Mouse (Mus musculus) bone marrow macrophage, adult 2 months (primary cell): ENCODE results near the gene Nhp2. TPM values are rescaled to one million over a fixed set of nuclear protein-coding genes. Genes with fewer than 3 reads are reported as not detected.

Experiments used
- H3K27ac ChIP-seq: 2 replicates; pipeline ENCODE4 v1.5.1; 2012; ENCODE audit warnings: low read depth, low read length; ENCODE audit not compliant: insufficient read depth
- H3K4me1 ChIP-seq: 2 replicates; pipeline ENCODE4 v1.6.1; 2012; ENCODE audit warnings: low read length; ENCODE audit not compliant: control insufficient read depth, insufficient read depth
- H3K4me3 ChIP-seq: 2 replicates; pipeline ENCODE4 v1.5.1; 2012; ENCODE audit warnings: mild to moderate bottlenecking, low read length, moderate library complexity; ENCODE audit not compliant: insufficient read depth
- CTCF ChIP-seq: IDR thresholded peaks from 2 replicates; pipeline ENCODE4 v1.5.1; 2012; ENCODE audit warnings: low read depth, mild to moderate bottlenecking, low read length, moderate library complexity
- POLR2A ChIP-seq: IDR thresholded peaks from 2 replicates; pipeline ENCODE4 v1.6.1; 2012; ENCODE audit warnings: mild to moderate bottlenecking, low read depth, low read length, borderline replicate concordance
- polyA plus RNA-seq: library from polyadenylated mRNA; stranded (reverse); fragments of >200 nt; gene quantifications from 2 replicates; pipeline ENCODE4 v1.2.4, GENCODE M21; 2012; ENCODE audit not compliant: missing spikeins, insufficient read depth, insufficient read length

Gene Nhp2
- 33.9 and 38.8 TPM in 2 replicates for polyA plus RNA-seq

GRCm38 (mm10) chr11:51619409-51620060 is at the start of gene Nhp2:
Gene Nhp2 (plus strand): TSS chr11:51619735.
- Histone ChIP-seq H3K4me1 (peaks cover 22% of the 10 kb centered on the region), H3K4me3 (peak within 1 kb of the TSS; percentile 96), H3K27ac (peak within 1 kb of the TSS; percentile 78)

GRCm38 (mm10) chr11:51576454-51576853 is 43.1 kb upstream of the Nhp2 start:
- Histone ChIP-seq H3K4me1 (peaks cover 17% of the 10 kb centered on the region), H3K27ac (no peak overlapping the region), H3K4me3 (no peak overlapping the region)
- TF ChIP-seq CTCF (no peak), POLR2A (no peak)

More at GRCm38 (mm10) chr11:51619409-51620060, at the start of gene Nhp2:
- TF ChIP-seq CTCF (no peak), POLR2A (0 out of 2 replicates have a peak, but pooled peaks have one; percentile 48)

GRCm38 (mm10) chr11:51577587-51577986 is 41.9 kb upstream of the Nhp2 start:
- Histone ChIP-seq H3K4me3 (no peak overlapping the region), H3K27ac (no peak overlapping the region), H3K4me1 (peaks cover 26% of the 10 kb centered on the region)
- TF ChIP-seq POLR2A = no peak
- TF ChIP-seq CTCF = no peak

GRCm38 (mm10) chr11:51579024-51579423 is 40.5 kb upstream of the Nhp2 start:
- TF ChIP-seq POLR2A = no peak
- TF ChIP-seq CTCF = no peak
- peaks cover 29% of the 10 kb centered on the region for H3K4me1 ChIP-seq
- no peak overlapping the region for H3K27ac ChIP-seq
- H3K4me3 ChIP-seq = no peak overlapping the region

GRCm38 (mm10) chr11:51582713-51583112 is 36.8 kb upstream of the Nhp2 start:
- Histone ChIP-seq H3K4me1 (peaks cover 29% of the 10 kb centered on the region), H3K4me3 (no peak overlapping the region), H3K27ac (no peak overlapping the region)
- TF ChIP-seq CTCF (peak; percentile 65), POLR2A (no peak)

GRCm38 (mm10) chr11:51584057-51584430 is 35.5 kb upstream of the Nhp2 start:
- peak overlapping the region; percentile 80 for H3K4me3 ChIP-seq
- 0 out of 2 replicates have a peak, but pooled peaks have one; percentile 6 for TF ChIP-seq CTCF
- no peak for TF ChIP-seq POLR2A
- peaks cover 29% of the 10 kb centered on the region for H3K4me1 ChIP-seq
- H3K27ac ChIP-seq = peak overlapping the region; percentile 80

GRCm38 (mm10) chr11:51584431-51585248 is 34.9 kb upstream of the Nhp2 start, which contains the start of gene Phykpl:
Gene Phykpl (plus strand): TSS chr11:51584757.
- H3K4me1 ChIP-seq = peaks cover 29% of the 10 kb centered on the region
- H3K4me3 ChIP-seq = peak within 1 kb of the TSS; percentile 80
- TF ChIP-seq POLR2A = peak; percentile 88
- TF ChIP-seq CTCF = no peak
- peak within 1 kb of the TSS; percentile 80 for H3K27ac ChIP-seq

- Histone ChIP-seq H3K4me1 (peaks cover 26% of the 10 kb centered on the region), H3K27ac (no peak overlapping the region), H3K4me3 (peak overlapping the region; percentile 71)
- TF ChIP-seq POLR2A (no peak), CTCF (no peak)
These were observed 33.8 kb upstream of the Nhp2 start for GRCm38 (mm10) chr11:51585608-51586252.

- no peak for TF ChIP-seq CTCF
- TF ChIP-seq POLR2A = no peak
- Histone ChIP-seq H3K4me1 (peaks cover 20% of the 10 kb centered on the region), H3K27ac (no peak overlapping the region), H3K4me3 (no peak overlapping the region)
These were observed 33.1 kb upstream of the Nhp2 start for GRCm38 (mm10) chr11:51586411-51586810.
